Mouse (Mus musculus) lung, adult 18-20 months (tissue): ENCODE data around the gene Irs3.
A peak's percentile ranks its signal among the peaks of the same experiment; 100 is the strongest.
"Not testable (repeated sequence)": the region's sequence is repeated elsewhere in the genome, so short reads cannot be mapped to it uniquely, and the experiment has no call there.

Source experiments
- DNase-seq, 2 experiments: peaks; one replicate each; pipeline ENCODE4 v3.0.0; 2022; ENCODE audit warnings: mixed read lengths in 2 of 2

Gene Irs3

GRCm38 (mm10) chr5:137614921-137615320, 30.6 kb downstream of the Irs3 start:
- DNase-seq: not testable (repeated sequence)

GRCm38 (mm10) chr5:137613550-137613949, 32.0 kb downstream of the Irs3 start, which contains the start of gene Pcolce:
Pcolce (minus strand) TSS chr5:137613784.
- peak; percentile 70 to 81 for DNase-seq

GRCm38 (mm10) chr5:137613076-137613475, 32.4 kb downstream of the Irs3 start:
- no peak for DNase-seq

GRCm38 (mm10) chr5:137611245-137611602, 34.3 kb downstream of the Irs3 start:
- DNase-seq: peak in 1 of 2 experiments; percentile 48

GRCm38 (mm10) chr5:137610548-137611244, 34.8 kb downstream of the Irs3 start:
- peak; percentile 81 to 87 for DNase-seq

GRCm38 (mm10) chr5:137610056-137610455, 35.5 kb downstream of the Irs3 start:
- DNase-seq: no peak

GRCm38 (mm10) chr5:137609292-137609691, 36.2 kb downstream of the Irs3 start:
- no peak for DNase-seq

- peak in 1 of 2 experiments; percentile 45 for DNase-seq
These were observed 36.8 kb downstream of the Irs3 start for GRCm38 (mm10) chr5:137608654-137609190.

- DNase-seq: no peak
These were observed 37.5 kb downstream of the Irs3 start for GRCm38 (mm10) chr5:137607860-137608653.

GRCm38 (mm10) chr5:137601365-137601729, 44.2 kb downstream of the Irs3 start:
- DNase-seq: peak in 1 of 2 experiments; percentile 28

GRCm38 (mm10) chr5:137600619-137601364, 44.7 kb downstream of the Irs3 start, which contains the start of gene Mospd3:
Mospd3 (minus strand) TSS chr5:137601058.
- peak; percentile 96 to 98 for DNase-seq

GRCm38 (mm10) chr5:137600281-137600618, 45.3 kb downstream of the Irs3 start:
- no peak for DNase-seq

- no peak for DNase-seq
These were observed 45.9 kb downstream of the Irs3 start for GRCm38 (mm10) chr5:137599600-137599999.

- DNase-seq: no peak
These were observed 47.3 kb downstream of the Irs3 start for GRCm38 (mm10) chr5:137598100-137598826.

- DNase-seq: no peak
These were observed 47.9 kb downstream of the Irs3 start for GRCm38 (mm10) chr5:137597625-137598024.

- DNase-seq: peak; percentile 29 to 40
These were observed 48.8 kb downstream of the Irs3 start for GRCm38 (mm10) chr5:137596601-137597261.

GRCm38 (mm10) chr5:137595921-137596320, 49.6 kb downstream of the Irs3 start:
- DNase-seq: no peak
